Mouse (Mus musculus): ENCODE data around the gene Gys2. TPM values are rescaled to one million over a fixed set of nuclear protein-coding genes. Genes with fewer than 3 reads are reported as not detected.
"Not testable (repeated sequence)": the region's sequence is repeated elsewhere in the genome, so short reads cannot be mapped to it uniquely, and the experiment has no call there.

Gys2 gene
- not detected in 2 replicates for polyA plus RNA-seq (2012; ENCODE audit: insufficient read depth, insufficient read length, low replicate concordance, missing spikeins)

DNA sequence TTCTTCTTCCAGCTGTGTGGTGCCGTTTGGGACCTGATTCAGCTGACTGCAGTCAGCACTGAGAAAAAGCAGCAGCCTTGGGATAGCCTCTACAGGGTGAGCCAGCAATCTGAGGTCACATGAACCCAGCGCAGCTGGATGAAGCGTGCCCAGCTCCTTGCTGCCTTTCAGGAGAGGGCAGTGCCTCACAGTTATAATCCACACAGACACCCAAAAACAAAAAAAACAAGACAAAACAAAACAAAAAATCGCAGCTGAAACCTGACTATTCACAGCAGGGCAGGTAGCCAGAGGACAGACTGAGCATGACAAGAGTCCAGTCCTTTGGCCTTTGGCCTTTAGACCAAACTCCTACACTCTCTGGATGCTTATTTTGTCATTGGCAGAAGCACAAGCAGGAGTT lies at the start of gene Gys2:
Gys2 (minus strand) TSS at position 309 of the 403 bp plus-strand sequence.
- Histone ChIP-seq H3K4me1 (ENCODE audit: control insufficient read depth, insufficient read depth, low read length) (no peaks in the 10 kb centered on the region), H3K4me3 (ENCODE audit: insufficient read depth, low read depth, low read length) (no peak within 1 kb of the TSS), H3K27ac (ENCODE audit: insufficient read depth, low read depth, low read length) (no peak within 1 kb of the TSS)
- TF ChIP-seq POLR2A (IDR thresholded peaks at IDR 0.05; ENCODE audit: insufficient read depth, low read depth, low read length) (no peak), CTCF (IDR thresholded peaks at IDR 0.05; ENCODE audit: insufficient read depth, low read depth, low read length) (no peak)
- 74% methylated on average over 4 of the region's 4 CpGs for WGBS

DNA sequence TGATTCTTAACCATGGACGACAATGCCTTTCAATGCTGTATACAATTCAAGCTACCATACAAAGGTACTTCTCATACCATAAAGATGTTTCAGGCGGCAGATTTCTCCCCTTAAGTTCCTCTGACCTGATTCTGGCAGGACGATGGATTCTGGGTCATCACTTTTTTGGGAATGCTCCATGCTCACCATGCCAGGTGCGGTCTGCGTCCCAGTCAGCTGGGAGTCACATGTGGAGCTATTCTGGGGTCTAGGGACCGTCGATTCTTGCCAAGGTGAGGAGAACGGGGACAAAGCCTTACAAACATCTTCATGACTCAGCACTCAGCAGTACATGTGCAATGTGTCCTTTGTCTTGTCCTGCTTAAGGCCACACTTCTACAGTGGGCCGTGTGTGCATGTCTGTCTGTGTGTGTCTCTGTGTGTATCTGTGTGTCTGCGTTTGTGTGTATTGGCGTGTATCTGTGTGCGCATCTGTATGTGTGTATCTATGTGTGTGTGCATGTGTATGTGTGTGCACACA lies 48.7 kb upstream of the Gys2 start:
- Histone ChIP-seq H3K4me1 (ENCODE audit: control insufficient read depth, insufficient read depth, low read length) (no peaks in the 10 kb centered on the region), H3K27ac (ENCODE audit: insufficient read depth, low read depth, low read length) (no peak overlapping the region), H3K4me3 (ENCODE audit: insufficient read depth, low read depth, low read length) (no peak overlapping the region)
- WGBS, result 81% methylated on average over 12 of the region's 12 CpGs
- TF ChIP-seq CTCF (IDR thresholded peaks at IDR 0.05; ENCODE audit: insufficient read depth, low read depth, low read length) (no peak), POLR2A (IDR thresholded peaks at IDR 0.05; ENCODE audit: insufficient read depth, low read depth, low read length) (no peak)

- TF ChIP-seq CTCF (IDR thresholded peaks at IDR 0.05; ENCODE audit: insufficient read depth, low read depth, low read length) (no peak), POLR2A (IDR thresholded peaks at IDR 0.05; ENCODE audit: insufficient read depth, low read depth, low read length) (no peak)
- Histone ChIP-seq H3K27ac (ENCODE audit: insufficient read depth, low read depth, low read length) (no peak overlapping the region), H3K4me3 (ENCODE audit: insufficient read depth, low read depth, low read length) (no peak overlapping the region), H3K4me1 (ENCODE audit: control insufficient read depth, insufficient read depth, low read length) (no peaks in the 10 kb centered on the region)
- WGBS, result 11% methylated on average over 6 of the region's 6 CpGs
Observed at GRCm38 (mm10) chr6:142519110-142519509, 46.2 kb upstream of the Gys2 start.

DNA sequence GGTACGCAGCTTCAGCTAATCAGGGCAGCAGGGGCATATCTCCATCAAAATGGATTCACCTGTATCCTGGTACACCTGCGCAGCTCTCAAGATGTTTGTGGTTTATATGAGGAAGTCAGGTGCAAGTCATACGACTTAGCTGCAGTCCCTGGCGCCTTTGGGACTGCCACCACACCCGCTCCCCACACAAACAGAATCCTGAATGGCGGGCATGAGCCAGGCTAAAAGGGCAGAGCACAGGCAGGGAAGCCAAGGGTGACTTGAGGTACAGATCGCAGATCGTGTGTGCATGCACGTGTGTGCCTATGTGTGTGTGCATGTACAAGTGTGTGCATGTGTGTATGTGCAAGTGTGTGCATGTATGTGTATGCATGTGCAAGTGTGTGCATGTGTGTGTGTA lies 42.5 kb upstream of the Gys2 start:
- 78% methylated on average over 9 of the region's 9 CpGs for WGBS
- H3K4me3 ChIP-seq (ENCODE audit: insufficient read depth, low read depth, low read length); H3K4me1 ChIP-seq (ENCODE audit: control insufficient read depth, insufficient read depth, low read length); H3K27ac ChIP-seq (ENCODE audit: insufficient read depth, low read depth, low read length): not testable (repeated sequence)

DNA sequence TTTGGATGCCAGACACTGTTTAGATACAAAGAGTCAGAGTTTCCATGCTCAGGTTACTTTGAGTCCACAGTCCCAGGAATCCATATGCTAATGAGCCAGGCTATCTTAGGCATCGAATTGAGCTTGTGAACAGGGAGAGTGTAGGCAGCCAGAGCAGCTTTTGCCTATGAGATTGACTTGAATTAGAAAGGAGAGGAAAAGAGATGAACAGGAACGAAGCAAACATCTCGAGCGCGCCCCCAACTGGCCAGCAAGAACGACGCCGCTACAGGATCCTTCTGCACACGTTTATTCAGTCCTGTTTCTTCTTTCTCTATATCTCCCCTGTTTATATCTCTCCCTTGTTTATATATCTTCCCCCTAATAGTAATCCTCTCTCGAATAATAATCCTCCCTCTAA lies 42.0 kb upstream of the Gys2 start:
- TF ChIP-seq POLR2A (IDR thresholded peaks at IDR 0.05; ENCODE audit: insufficient read depth, low read depth, low read length) (no peak), CTCF (IDR thresholded peaks at IDR 0.05; ENCODE audit: insufficient read depth, low read depth, low read length) (no peak)
- Histone ChIP-seq H3K4me3 (ENCODE audit: insufficient read depth, low read depth, low read length) (no peak overlapping the region), H3K27ac (ENCODE audit: insufficient read depth, low read depth, low read length) (no peak overlapping the region), H3K4me1 (ENCODE audit: control insufficient read depth, insufficient read depth, low read length) (peaks cover 6% of the 10 kb centered on the region)
- WGBS, result 3% methylated on average over 10 of the region's 10 CpGs

- peaks cover 9% of the 10 kb centered on the region for H3K4me1 ChIP-seq (ENCODE audit: control insufficient read depth, insufficient read depth, low read length)
- no peak overlapping the region for H3K27ac ChIP-seq (ENCODE audit: insufficient read depth, low read depth, low read length)
- H3K4me3 ChIP-seq (ENCODE audit: insufficient read depth, low read depth, low read length), result no peak overlapping the region
- WGBS, result 73% methylated on average over 3 of the region's 3 CpGs
- TF ChIP-seq CTCF (IDR thresholded peaks at IDR 0.05; ENCODE audit: insufficient read depth, low read depth, low read length), result no peak
- no peak for TF ChIP-seq POLR2A (IDR thresholded peaks at IDR 0.05; ENCODE audit: insufficient read depth, low read depth, low read length)
Observed at GRCm38 (mm10) chr6:142512902-142513301, 40.0 kb upstream of the Gys2 start.

- Histone ChIP-seq H3K4me3 (ENCODE audit: insufficient read depth, low read depth, low read length) (no peak overlapping the region), H3K4me1 (ENCODE audit: control insufficient read depth, insufficient read depth, low read length) (peaks cover 9% of the 10 kb centered on the region), H3K27ac (ENCODE audit: insufficient read depth, low read depth, low read length) (no peak overlapping the region)
- TF ChIP-seq POLR2A (IDR thresholded peaks at IDR 0.05; ENCODE audit: insufficient read depth, low read depth, low read length) (no peak), CTCF (IDR thresholded peaks at IDR 0.05; ENCODE audit: insufficient read depth, low read depth, low read length) (no peak)
- WGBS, result 50% methylated on average over 12 of the region's 12 CpGs
Observed at GRCm38 (mm10) chr6:142511516-142512135, 38.7 kb upstream of the Gys2 start.

GRCm38 (mm10) chr6:142508663-142509062 lies 35.8 kb upstream of the Gys2 start:
- WGBS, result 23% methylated on average over 4 of the region's 4 CpGs

GRCm38 (mm10) chr6:142507785-142508162 lies 34.9 kb upstream of the Gys2 start, which contains the start of gene Ldhb:
Gene Ldhb (minus strand): TSS chr6:142507957.
- peaks cover 17% of the 10 kb centered on the region for H3K4me1 ChIP-seq (ENCODE audit: control insufficient read depth, insufficient read depth, low read length)
- TF ChIP-seq POLR2A (IDR thresholded peaks at IDR 0.05; ENCODE audit: insufficient read depth, low read depth, low read length) (peak; percentile 96), CTCF (IDR thresholded peaks at IDR 0.05; ENCODE audit: insufficient read depth, low read depth, low read length) (no peak)
- WGBS, result under 1% methylated on average over 19 of the region's 19 CpGs
- peak within 1 kb of the TSS; percentile 90 for H3K4me3 ChIP-seq (ENCODE audit: insufficient read depth, low read depth, low read length)
- H3K27ac ChIP-seq (ENCODE audit: insufficient read depth, low read depth, low read length), result peak within 1 kb of the TSS; percentile 93

More at GRCm38 (mm10) chr6:142508663-142509062, 35.8 kb upstream of the Gys2 start:
- Histone ChIP-seq H3K4me3 (ENCODE audit: insufficient read depth, low read depth, low read length) (no peak overlapping the region), H3K27ac (ENCODE audit: insufficient read depth, low read depth, low read length) (peak overlapping the region; percentile 93), H3K4me1 (ENCODE audit: control insufficient read depth, insufficient read depth, low read length) (peaks cover 13% of the 10 kb centered on the region)
- TF ChIP-seq CTCF (IDR thresholded peaks at IDR 0.05; ENCODE audit: insufficient read depth, low read depth, low read length), result no peak
- no peak for TF ChIP-seq POLR2A (IDR thresholded peaks at IDR 0.05; ENCODE audit: insufficient read depth, low read depth, low read length)
